ENCODE assay signal across 24 mouse cellular contexts in genomic region chr2:145292816-145293215, GRCm38 (mm10).
DNase-seq lines count a peak whose midpoint lies in the region; ATAC-seq and TF ChIP-seq lines count a peak whose summit lies in the region.
"Had no signal": no experiment of that assay in that cellular context is flagged by ENCODE, and none has a peak within 500 bp of the region (broad histone marks: within the 10 kb centered on the region; RNA-seq: fewer than 3 reads in every experiment).

No protein-coding gene starts in this region.

- no peak overlapping the region for H3K4me3 ChIP-seq in heart, embryonic 12.5 days
- H3K4me3 ChIP-seq in midbrain, postnatal 0 days (ENCODE audit: low read depth, low read length) = no peak overlapping the region
- no peak overlapping the region for H3K4me3 ChIP-seq in midbrain, embryonic 16.5 days (ENCODE audit: low read depth, low read length)
- H3K4me3 ChIP-seq: erythroblast, embryonic 14.5 days; forebrain, embryonic 13.5 days; heart, embryonic 10.5 days; liver, embryonic 12.5 days; midbrain, embryonic 15.5 days had no signal

- no peak overlapping the region for H3K9ac ChIP-seq in heart, embryonic 12.5 days
- no peak overlapping the region for H3K9ac ChIP-seq in midbrain, postnatal 0 days (replicated peaks; ENCODE audit: low read length, poor library complexity, severe bottlenecking)
- H3K9ac ChIP-seq in midbrain, embryonic 16.5 days (ENCODE audit: low read depth, low read length) = no peak overlapping the region
- H3K9ac ChIP-seq: forebrain, embryonic 13.5 days; liver, embryonic 12.5 days; midbrain, embryonic 15.5 days had no signal

- H3K27me3 ChIP-seq in heart, embryonic 12.5 days (replicated peaks) = no peaks in the 10 kb centered on the region
- no peaks in the 10 kb centered on the region for H3K27me3 ChIP-seq in midbrain, postnatal 0 days (ENCODE audit: insufficient read depth, low read length)
- no peaks in the 10 kb centered on the region for H3K27me3 ChIP-seq in midbrain, embryonic 16.5 days (ENCODE audit: control insufficient read depth, insufficient read depth, low read depth, low read length)
- H3K27me3 ChIP-seq: forebrain, embryonic 13.5 days; liver, embryonic 12.5 days; midbrain, embryonic 15.5 days had no signal

- no peaks in the 10 kb centered on the region for H3K4me1 ChIP-seq in heart, embryonic 12.5 days (replicated peaks)
- H3K4me1 ChIP-seq in midbrain, postnatal 0 days (ENCODE audit: insufficient read depth, low read length) = no peaks in the 10 kb centered on the region
- H3K4me1 ChIP-seq in midbrain, embryonic 16.5 days (ENCODE audit: control insufficient read depth, insufficient read depth, low read length) = peaks cover 6% of the 10 kb centered on the region
- H3K4me1 ChIP-seq: forebrain, embryonic 13.5 days; heart, embryonic 10.5 days; liver, embryonic 12.5 days had no signal

- H3K36me3 ChIP-seq in heart, embryonic 12.5 days = no peaks in the 10 kb centered on the region
- no peaks in the 10 kb centered on the region for H3K36me3 ChIP-seq in midbrain, postnatal 0 days (ENCODE audit: insufficient read depth, low read length)
- no peaks in the 10 kb centered on the region for H3K36me3 ChIP-seq in midbrain, embryonic 16.5 days (ENCODE audit: control insufficient read depth, insufficient read depth, low read length)
- H3K36me3 ChIP-seq: G1E; heart, embryonic 10.5 days; liver, embryonic 12.5 days; midbrain, embryonic 15.5 days had no signal

- H3K9me3 ChIP-seq in heart, embryonic 12.5 days (replicated peaks) = no peaks in the 10 kb centered on the region
- H3K9me3 ChIP-seq in midbrain, postnatal 0 days (ENCODE audit: low read length) = no peaks in the 10 kb centered on the region
- no peaks in the 10 kb centered on the region for H3K9me3 ChIP-seq in midbrain, embryonic 16.5 days (replicated peaks; ENCODE audit: control insufficient read depth, low read length, poor library complexity, severe bottlenecking)
- H3K9me3 ChIP-seq: forebrain, embryonic 13.5 days; heart, embryonic 10.5 days; liver, embryonic 12.5 days; midbrain, embryonic 15.5 days had no signal

- DNase-seq in heart, adult 11 months = peak; percentile 55
- DNase-seq in midbrain, postnatal 0 days (ENCODE audit: low spot score) = peak; percentile 19
- peak; percentile 12 for DNase-seq in ZHBTc4 (ENCODE audit: low read depth, low spot score)
- DNase-seq in mesoderm, embryonic 11.5 days (ENCODE audit: low read depth, low spot score) = peak; percentile 24
- DNase-seq in layer of hippocampus, adult 8-10 months (ENCODE audit: low spot score in 2 of 2) = no peak
- DNase-seq: adrenal gland, postnatal 10 days; B cell, adult 2 months; cerebellum, adult 2 months; cerebellum, postnatal 25 days; kidney, adult 11 months; left cerebral cortex, postnatal 4 days; lung, adult 18-20 months; lung, postnatal 14 days; right cerebral cortex, postnatal 25 days; spleen, adult 18-20 months had no signal

- H3K4me2 ChIP-seq in heart, embryonic 12.5 days = no peak overlapping the region
- no peak overlapping the region for H3K4me2 ChIP-seq in midbrain, postnatal 0 days (ENCODE audit: low read depth, low read length, poor library complexity, severe bottlenecking)
- no peak overlapping the region for H3K4me2 ChIP-seq in midbrain, embryonic 16.5 days (ENCODE audit: low read length)
- H3K4me2 ChIP-seq: forebrain, embryonic 13.5 days; liver, embryonic 12.5 days; midbrain, embryonic 15.5 days had no signal

- WGBS in heart, embryonic 12.5 days = 63% methylated on average over 1 of the region's 1 CpGs
- 10% methylated on average over 1 of the region's 1 CpGs for WGBS in midbrain, postnatal 0 days
- WGBS in midbrain, embryonic 16.5 days = 55% methylated on average over 1 of the region's 1 CpGs

- ATAC-seq in heart, embryonic 12.5 days (ENCODE audit: insufficient number of reproducible peaks, low FRiP score) = no peak
- ATAC-seq in midbrain, postnatal 0 days (ENCODE audit: low FRiP score) = no peak
- ATAC-seq in midbrain, embryonic 16.5 days = no peak
- ATAC-seq: forebrain, embryonic 13.5 days; hindbrain, embryonic 16.5 days; liver, embryonic 12.5 days; midbrain, embryonic 15.5 days had no signal

- no peak for TF ChIP-seq CTCF in midbrain, postnatal 0 days (IDR thresholded peaks at IDR 0.05)

- H3K27ac ChIP-seq in heart, embryonic 12.5 days (ENCODE audit: poor library complexity, severe bottlenecking) = no peak overlapping the region
- H3K27ac ChIP-seq in midbrain, postnatal 0 days (ENCODE audit: low read depth, low read length) = no peak overlapping the region
- no peak overlapping the region for H3K27ac ChIP-seq in midbrain, embryonic 16.5 days (ENCODE audit: low read length)
- H3K27ac ChIP-seq: forebrain, embryonic 13.5 days; heart, embryonic 10.5 days; liver, embryonic 12.5 days; midbrain, embryonic 15.5 days had no signal

Comparison
In these comparisons a context has a peak if more than half of its experiments do, and no peak if none do; other contexts are left out.
1. DNase-seq: peak in heart, adult 11 months (single experiment), midbrain, postnatal 0 days (single experiment), ZHBTc4 (single experiment) and mesoderm, embryonic 11.5 days (single experiment); none in layer of hippocampus, adult 8-10 months (0 of 2).